Mouse (Mus musculus): ENCODE measurements around the gene Zfp3.

GRCm38 (mm10) chr11:70821728-70822591 is 58.0 kb downstream of the Zfp3 start:
- TF ChIP-seq EP300 (IDR thresholded peaks at IDR 0.05; ENCODE audit: low read depth) (no peak), CTCF (IDR thresholded peaks at IDR 0.05; ENCODE audit: low read depth) (no peak)

Data from liver, embryonic 14.5 days (tissue).